Mouse (Mus musculus) forebrain, embryonic 13.5 days (tissue): ENCODE data around the gene Slc44a5. TPM values are rescaled to one million over a fixed set of nuclear protein-coding genes. Genes with fewer than 3 reads are reported as not detected.

ENCODE experiments used
- ATAC-seq: fragments of 200-750 bp; cut with Nextera tagmentation; 2 replicates; pipeline ENCODE4 v1.8.0; 2017
- H3K27ac ChIP-seq: fragments of 300-500 bp; sonication (generic); 2 replicates; pipeline ENCODE4 v1.5.1; 2015; ENCODE audit warnings: inconsistent platforms, mild to moderate bottlenecking, moderate library complexity
- H3K27me3 ChIP-seq: fragments of 300-500 bp; sonication (generic); 2 replicates; pipeline ENCODE4 v1.6.1; 2015; ENCODE audit warnings: mild to moderate bottlenecking, inconsistent platforms
- H3K36me3 ChIP-seq: fragments of 300-500 bp; sonication (generic); 2 replicates; pipeline ENCODE4 v1.6.1; 2015; ENCODE audit warnings: mild to moderate bottlenecking, inconsistent platforms; ENCODE audit not compliant: poor library complexity, severe bottlenecking
- H3K4me1 ChIP-seq: fragments of 300-500 bp; sonication (generic); 2 replicates; pipeline ENCODE4 v1.6.1; 2015; ENCODE audit warnings: inconsistent platforms
- H3K4me2 ChIP-seq: fragments of 300-500 bp; sonication (generic); 2 replicates; pipeline ENCODE4 v1.6.1; 2015; ENCODE audit warnings: inconsistent platforms, mild to moderate bottlenecking, moderate library complexity
- H3K4me3 ChIP-seq: fragments of 300-500 bp; sonication (generic); 2 replicates; pipeline ENCODE4 v1.5.1; 2015; ENCODE audit warnings: mild to moderate bottlenecking, inconsistent platforms
- H3K9ac ChIP-seq: fragments of 300-500 bp; sonication (generic); 2 replicates; pipeline ENCODE4 v1.6.1; 2015; ENCODE audit warnings: mild to moderate bottlenecking, inconsistent platforms
- H3K9me3 ChIP-seq: fragments of 300-500 bp; sonication (generic); replicated peaks from 2 replicates; pipeline ENCODE4 v1.6.1; 2016; ENCODE audit warnings: inconsistent platforms
- WGBS: fragments of 180-500 bp; shearing (Covaris S2); methylation state at CpG from one replicate; pipeline ENCODE4 v1.1.7; 2015; 5-methylcytosine and 5-hydroxymethylcytosine counted together
- polyA plus RNA-seq: library from polyadenylated mRNA; unstranded; fragments of >200 nt; fragmentation: Nextera tagmentation; extraction: Ambion mirVana; gene quantifications from 2 replicates; pipeline ENCODE4 v1.2.1, GENCODE M21; 2015

The Slc44a5 gene
- polyA plus RNA-seq, 1 experiment from 2014 or later: 6.5 TPM

DNA sequence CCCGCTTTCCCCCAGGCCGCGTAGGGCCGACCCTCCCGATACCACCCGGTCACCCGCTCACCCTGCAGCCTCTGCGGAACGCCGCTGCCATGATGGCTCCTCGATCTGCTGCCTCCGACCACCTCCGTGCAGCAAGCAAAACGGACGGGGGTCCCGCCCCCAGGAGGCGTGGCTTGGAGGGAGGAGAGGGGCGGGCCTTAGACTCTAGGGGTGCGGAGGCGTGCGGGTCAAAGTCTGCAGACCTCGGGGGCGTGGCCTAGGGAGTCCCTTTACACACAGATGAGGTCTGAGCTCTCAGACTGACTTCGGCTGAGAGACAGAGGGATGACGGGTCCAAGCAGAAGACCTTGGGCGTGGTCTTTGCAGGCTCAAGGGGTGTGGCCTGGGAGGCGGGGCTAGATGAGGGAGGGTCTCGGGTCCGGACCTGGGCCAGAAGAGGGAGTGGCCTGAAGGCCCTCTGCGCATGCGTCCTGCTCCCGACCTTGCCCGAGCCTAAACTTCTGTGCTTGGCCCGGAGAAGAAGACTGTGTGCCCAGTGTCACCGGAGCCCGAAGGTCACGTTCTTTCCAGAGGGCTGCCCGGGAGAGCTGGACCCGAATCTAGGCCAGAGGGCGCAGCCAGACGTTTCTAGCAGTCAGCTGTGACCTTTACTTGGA is 28.8 kb upstream of the Slc44a5 start, which contains the start of gene Acadm:
Gene Acadm, minus strand, starts transcription at position 298 of the 656 bp plus-strand sequence.
- Histone ChIP-seq H3K9ac (peak within 1 kb of the TSS; percentile 75), H3K36me3 (no peaks in the 10 kb centered on the region), H3K27me3 (no peaks in the 10 kb centered on the region), H3K4me2 (peak within 1 kb of the TSS; percentile 75), H3K9me3 (no peaks in the 10 kb centered on the region), H3K4me1 (peaks cover 24% of the 10 kb centered on the region), H3K27ac (peak within 1 kb of the TSS; percentile 28), H3K4me3 (peak within 1 kb of the TSS; percentile 73)
- peak; percentile 95 for ATAC-seq
- WGBS: under 1% methylated on average over 41 of the region's 41 CpGs

GRCm38 (mm10) chr3:153947271-153947670 is 26.0 kb upstream of the Slc44a5 start:
- no peak overlapping the region for H3K4me2 ChIP-seq
- H3K27me3 ChIP-seq: no peaks in the 10 kb centered on the region
- WGBS: 77% methylated on average over 4 of the region's 4 CpGs
- no peaks in the 10 kb centered on the region for H3K36me3 ChIP-seq
- no peak overlapping the region for H3K4me3 ChIP-seq
- H3K4me1 ChIP-seq: peaks cover 24% of the 10 kb centered on the region
- H3K9ac ChIP-seq: no peak overlapping the region
- no peaks in the 10 kb centered on the region for H3K9me3 ChIP-seq
- no peak overlapping the region for H3K27ac ChIP-seq
- no peak for ATAC-seq

- H3K9ac ChIP-seq: no peak overlapping the region
- H3K36me3 ChIP-seq: no peaks in the 10 kb centered on the region
- no peak overlapping the region for H3K4me2 ChIP-seq
- H3K27ac ChIP-seq: no peak overlapping the region
- H3K27me3 ChIP-seq: no peaks in the 10 kb centered on the region
- no peak for ATAC-seq
- 72% methylated on average over 2 of the region's 2 CpGs for WGBS
- H3K9me3 ChIP-seq: no peaks in the 10 kb centered on the region
- peaks cover 16% of the 10 kb centered on the region for H3K4me1 ChIP-seq
- no peak overlapping the region for H3K4me3 ChIP-seq
Observed at GRCm38 (mm10) chr3:153948176-153948575, 25.1 kb upstream of the Slc44a5 start.

GRCm38 (mm10) chr3:153957916-153958315 is 15.3 kb upstream of the Slc44a5 start:
- Histone ChIP-seq H3K9ac (no peak overlapping the region), H3K9me3 (no peaks in the 10 kb centered on the region), H3K27me3 (no peaks in the 10 kb centered on the region; the same call in 1 of the 2 replicates), H3K27ac (no peak overlapping the region), H3K4me2 (no peak overlapping the region), H3K4me1 (0 out of 2 replicates have a peak, but pooled peaks cover 2% of the 10 kb centered on the region), H3K36me3 (no peaks in the 10 kb centered on the region), H3K4me3 (no peak overlapping the region)
- WGBS: 91% methylated on average over 5 of the region's 5 CpGs
- no peak for ATAC-seq

DNA sequence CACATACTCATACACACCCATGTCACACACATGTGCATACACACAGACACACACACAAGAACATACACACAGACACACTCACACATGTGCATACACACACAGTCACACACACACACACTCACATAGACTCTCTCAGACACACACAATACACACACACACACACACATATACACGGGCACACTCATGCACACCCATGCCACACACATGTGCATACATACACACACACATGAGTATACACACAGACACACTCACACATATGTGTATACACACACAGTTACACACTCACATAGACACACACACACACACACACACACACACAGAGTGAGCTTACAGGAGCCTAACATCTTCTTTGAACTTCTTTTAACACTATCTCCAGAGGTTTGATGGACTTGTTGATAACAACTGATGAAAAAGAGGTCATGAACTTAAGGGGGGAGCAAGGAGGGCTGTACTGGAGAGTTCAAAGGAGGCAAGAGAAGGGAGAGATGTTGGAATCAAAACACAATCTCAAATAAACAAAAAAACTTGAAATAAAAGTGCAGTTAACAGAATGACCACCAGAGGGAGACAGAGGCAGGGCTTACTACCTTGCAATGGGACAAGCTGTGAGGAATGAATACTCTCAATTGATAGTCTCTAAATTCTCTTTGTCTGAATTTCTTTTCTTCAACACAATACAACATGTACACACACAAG is 14.1 kb upstream of the Slc44a5 start:
- no peaks in the 10 kb centered on the region; the same call in 1 of the 2 replicates for H3K27me3 ChIP-seq
- no peak overlapping the region for H3K4me2 ChIP-seq
- peak; percentile 56 for ATAC-seq
- H3K4me1 ChIP-seq: 0 out of 2 replicates have a peak, but pooled peaks cover 2% of the 10 kb centered on the region
- no peak overlapping the region for H3K4me3 ChIP-seq
- H3K27ac ChIP-seq: no peak overlapping the region
- 100% methylated on average over 1 of the region's 1 CpGs for WGBS
- H3K9ac ChIP-seq: no peak overlapping the region
- no peaks in the 10 kb centered on the region for H3K9me3 ChIP-seq
- no peaks in the 10 kb centered on the region for H3K36me3 ChIP-seq

GRCm38 (mm10) chr3:153959731-153960207 is 13.5 kb upstream of the Slc44a5 start:
- H3K4me2 ChIP-seq: no peak overlapping the region
- H3K4me3 ChIP-seq: no peak overlapping the region
- WGBS: 86% methylated on average over 9 of the region's 9 CpGs
- H3K9me3 ChIP-seq: no peaks in the 10 kb centered on the region
- H3K27ac ChIP-seq: no peak overlapping the region
- H3K4me1 ChIP-seq: 0 out of 2 replicates have a peak, but pooled peaks cover 2% of the 10 kb centered on the region
- ATAC-seq: peak; percentile 36
- no peaks in the 10 kb centered on the region for H3K36me3 ChIP-seq
- H3K27me3 ChIP-seq: no peaks in the 10 kb centered on the region; the same call in 1 of the 2 replicates
- no peak overlapping the region for H3K9ac ChIP-seq

DNA sequence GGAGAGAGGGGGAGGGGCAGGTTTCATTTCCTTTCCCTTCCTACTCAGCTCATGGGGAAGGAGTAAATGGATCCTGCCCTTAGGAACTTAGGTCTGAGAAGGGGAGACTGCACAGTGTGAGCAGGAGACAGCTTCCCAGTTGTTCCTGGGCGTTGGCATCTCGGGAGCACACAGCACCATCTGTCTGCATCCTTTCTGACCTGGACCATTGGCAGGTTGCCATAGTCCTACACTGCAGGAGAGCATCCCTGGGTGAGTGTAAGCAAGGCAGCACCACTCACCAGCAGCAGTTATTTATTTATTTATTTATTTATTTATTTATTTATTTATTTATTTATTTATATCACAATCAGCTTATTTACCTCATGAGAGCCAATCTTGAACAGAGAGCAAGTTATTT is 12.4 kb upstream of the Slc44a5 start:
- no peak; the same call in 1 of the 2 replicates for ATAC-seq
- 0 out of 2 replicates have a peak, but pooled peaks cover 2% of the 10 kb centered on the region for H3K4me1 ChIP-seq

GRCm38 (mm10) chr3:153961632-153962389 is 11.4 kb upstream of the Slc44a5 start:
- 0 out of 2 replicates have a peak, but pooled peaks cover 2% of the 10 kb centered on the region for H3K4me1 ChIP-seq
- no peak overlapping the region for H3K27ac ChIP-seq
- WGBS: 71% methylated on average over 6 of the region's 6 CpGs
- no peaks in the 10 kb centered on the region for H3K27me3 ChIP-seq
- no peaks in the 10 kb centered on the region for H3K36me3 ChIP-seq
- no peak for ATAC-seq
- H3K4me3 ChIP-seq: no peak overlapping the region
- no peak overlapping the region for H3K4me2 ChIP-seq
- no peaks in the 10 kb centered on the region for H3K9me3 ChIP-seq
- H3K9ac ChIP-seq: no peak overlapping the region

More for the DNA sequence above, 12.4 kb upstream of the Slc44a5 start:
- H3K36me3 ChIP-seq: no peaks in the 10 kb centered on the region
- no peaks in the 10 kb centered on the region for H3K9me3 ChIP-seq
- H3K9ac ChIP-seq: no peak overlapping the region
- H3K4me3 ChIP-seq: no peak overlapping the region
- no peak overlapping the region for H3K4me2 ChIP-seq
- no peak overlapping the region for H3K27ac ChIP-seq
- WGBS: 43% methylated on average over 2 of the region's 2 CpGs
- H3K27me3 ChIP-seq: no peaks in the 10 kb centered on the region

- Histone ChIP-seq H3K4me1 (no peaks in the 10 kb centered on the region), H3K9ac (no peak overlapping the region), H3K4me3 (no peak overlapping the region), H3K27ac (no peak overlapping the region), H3K4me2 (no peak overlapping the region), H3K27me3 (0 out of 2 replicates have a peak, but pooled peaks cover 3% of the 10 kb centered on the region), H3K9me3 (no peaks in the 10 kb centered on the region), H3K36me3 (no peaks in the 10 kb centered on the region)
- ATAC-seq: no peak
- WGBS: 89% methylated on average over 5 of the region's 5 CpGs
Observed at GRCm38 (mm10) chr3:153967447-153967846, 5.8 kb upstream of the Slc44a5 start.

DNA sequence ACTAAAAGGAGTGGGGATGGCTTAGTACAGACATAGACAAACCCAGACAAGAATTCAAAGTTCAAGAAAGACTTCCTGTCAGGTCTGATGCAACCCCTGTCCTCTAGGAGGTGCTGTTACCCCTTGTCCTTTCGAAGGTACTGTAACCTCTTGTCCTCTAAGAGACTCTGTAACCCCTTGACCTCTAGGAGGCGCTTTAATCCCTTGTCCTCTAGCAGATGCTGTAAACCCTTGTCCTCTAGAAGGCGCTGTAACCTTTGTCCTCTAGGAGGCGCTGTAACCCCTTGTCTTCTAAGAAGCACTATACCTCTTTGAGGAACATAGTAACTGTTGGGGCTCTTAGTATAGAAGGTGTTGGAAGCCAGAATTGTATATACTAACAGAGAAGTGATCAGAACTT is 4.7 kb upstream of the Slc44a5 start:
- H3K27ac ChIP-seq: no peak overlapping the region
- no peaks in the 10 kb centered on the region for H3K36me3 ChIP-seq
- H3K4me2 ChIP-seq: no peak overlapping the region
- H3K4me1 ChIP-seq: no peaks in the 10 kb centered on the region
- no peak overlapping the region for H3K4me3 ChIP-seq
- 38% methylated on average over 4 of the region's 4 CpGs for WGBS
- 0 out of 2 replicates have a peak, but pooled peaks cover 5% of the 10 kb centered on the region for H3K27me3 ChIP-seq
- ATAC-seq: no peak
- H3K9ac ChIP-seq: no peak overlapping the region
- H3K9me3 ChIP-seq: no peaks in the 10 kb centered on the region

- H3K4me2 ChIP-seq: no peak overlapping the region
- no peaks in the 10 kb centered on the region for H3K9me3 ChIP-seq
- H3K27ac ChIP-seq: no peak overlapping the region
- ATAC-seq: no peak
- WGBS: 89% methylated on average over 4 of the region's 4 CpGs
- H3K4me1 ChIP-seq: peaks cover 8% of the 10 kb centered on the region
- no peaks in the 10 kb centered on the region for H3K36me3 ChIP-seq
- peaks cover 6% of the 10 kb centered on the region; the same call in 1 of the 2 replicates for H3K27me3 ChIP-seq
- no peak overlapping the region for H3K4me3 ChIP-seq
- H3K9ac ChIP-seq: no peak overlapping the region
Observed at GRCm38 (mm10) chr3:153969451-153969850, 3.8 kb upstream of the Slc44a5 start.
